Mouse (Mus musculus): Measurements from ENCODE around the gene Rasal3.

- TF ChIP-seq POLR2A (IDR thresholded peaks at IDR 0.05; ENCODE audit: insufficient read depth, low read length) (no peak), CTCF (IDR thresholded peaks at IDR 0.05; ENCODE audit: low read depth, low read length) (no peak), EP300 (IDR thresholded peaks at IDR 0.05; ENCODE audit: insufficient read depth, low read depth, low read length) (no peak)
Observed at GRCm38 (mm10) chr17:32387986-32388369, 15.4 kb downstream of the Rasal3 start.
